Mouse (Mus musculus) MEL (cell line): ENCODE measurements around the gene Fanca. TPM values are rescaled to one million over a fixed set of nuclear protein-coding genes. Genes with fewer than 3 reads are reported as not detected.

Experiments used
- DNase-seq: peaks from one replicate; pipeline ENCODE4 v3.0.0; 2011; ENCODE audit warnings: low read depth, low spot score
- H3K27ac ChIP-seq: 2 replicates; pipeline ENCODE4 v1.5.1; 2012; ENCODE audit warnings: low read depth, mild to moderate bottlenecking, control low read depth, low read length, moderate library complexity; ENCODE audit not compliant: control insufficient read depth
- H3K27me3 ChIP-seq, 2 experiments: fragments of 150-350 bp in 1 of 2; sonication (generic) in 1 of 2; 2 replicates each; pipeline ENCODE4 v1.6.1; 2012; ENCODE audit warnings: low read length in 2 of 2, mild to moderate bottlenecking in 2 of 2, improper control_type of control experiment in 1 of 2, moderate library complexity in 1 of 2; ENCODE audit not compliant: insufficient read depth in 2 of 2, control insufficient read depth in 1 of 2
- H3K36me3 ChIP-seq, 2 experiments: 2 replicates each; pipeline ENCODE4 v1.6.1; 2012 to 2014; ENCODE audit warnings: low read length in 2 of 2, improper control_type of control experiment in 1 of 2, inconsistent platforms in 1 of 2, mild to moderate bottlenecking in 1 of 2; ENCODE audit not compliant: insufficient read depth in 2 of 2, control insufficient read depth in 1 of 2
- H3K4me1 ChIP-seq, 2 experiments: fragments of 150-350 bp in 1 of 2; sonication (generic) in 1 of 2; 2 replicates each; pipeline ENCODE4 v1.6.1; 2012; ENCODE audit warnings: low read length in 2 of 2, improper control_type of control experiment in 1 of 2, mild to moderate bottlenecking in 1 of 2; ENCODE audit not compliant: insufficient read depth in 2 of 2, control insufficient read depth in 1 of 2
- H3K4me3 ChIP-seq, 2 experiments: fragments of 150-350 bp in 1 of 2; sonication (generic) in 1 of 2; 2 replicates each; pipeline ENCODE4 v1.5.1; 2012; ENCODE audit warnings: low read depth in 2 of 2, low read length in 2 of 2, mild to moderate bottlenecking in 2 of 2, moderate library complexity in 2 of 2, control low read depth in 1 of 2, improper control_type of control experiment in 1 of 2; ENCODE audit not compliant: control insufficient read depth in 1 of 2, insufficient read depth in 1 of 2
- H3K79me2 ChIP-seq: 2 replicates; pipeline ENCODE4 v1.6.1; 2012; ENCODE audit warnings: mild to moderate bottlenecking, low read length, moderate library complexity; ENCODE audit not compliant: control insufficient read depth, poor library complexity, insufficient read depth
- H3K9ac ChIP-seq: 2 replicates; pipeline ENCODE4 v1.6.1; 2012; ENCODE audit warnings: low read depth, mild to moderate bottlenecking, control low read depth, low read length, moderate library complexity; ENCODE audit not compliant: control insufficient read depth, poor library complexity, severe bottlenecking
- H3K9me3 ChIP-seq: fragments of 150-350 bp; sonication (generic); replicated peaks from 2 replicates; pipeline ENCODE4 v1.6.1; 2012; ENCODE audit warnings: mild to moderate bottlenecking, low read length, improper control_type of control experiment, moderate library complexity; ENCODE audit not compliant: insufficient read depth
- BHLHE40 ChIP-seq: IDR thresholded peaks from 2 replicates; pipeline ENCODE4 v1.6.1; 2012; ENCODE audit warnings: low read depth, mild to moderate bottlenecking, inconsistent platforms, low read length, improper control_type of control experiment, borderline replicate concordance
- ELF1 ChIP-seq: IDR thresholded peaks from 2 replicates; pipeline ENCODE4 v1.6.1; 2014; ENCODE audit warnings: low read depth, mild to moderate bottlenecking, inconsistent platforms, low read length, improper control_type of control experiment, moderate library complexity
- EP300 ChIP-seq, 2 experiments: IDR thresholded peaks; 2 replicates each; pipeline ENCODE4 v1.6.1; 2011; ENCODE audit warnings: improper control_type of control experiment in 2 of 2, low read length in 2 of 2, low read depth in 1 of 2, mild to moderate bottlenecking in 1 of 2
- ETS1 ChIP-seq: IDR thresholded peaks from 2 replicates; pipeline ENCODE4 v1.6.1; 2012; ENCODE audit warnings: low read depth, mild to moderate bottlenecking, inconsistent platforms, low read length, improper control_type of control experiment, moderate library complexity
- GABPA ChIP-seq: IDR thresholded peaks from 2 replicates; pipeline ENCODE4 v1.6.1; 2012; ENCODE audit warnings: low read depth, mild to moderate bottlenecking, inconsistent platforms, low read length, improper control_type of control experiment, moderate library complexity
- GATA1 ChIP-seq: IDR thresholded peaks from 2 replicates; pipeline ENCODE4 v1.6.1; 2011; ENCODE audit warnings: low read depth, low read length, improper control_type of control experiment
- HCFC1 ChIP-seq: IDR thresholded peaks from 2 replicates; pipeline ENCODE4 v1.6.1; 2012; ENCODE audit warnings: low read depth, mild to moderate bottlenecking, inconsistent platforms, low read length, improper control_type of control experiment, moderate library complexity
- JUND ChIP-seq: IDR thresholded peaks from 2 replicates; pipeline ENCODE4 v1.6.1; 2011; ENCODE audit warnings: low read depth, mild to moderate bottlenecking, improper control_type of control experiment, low read length
- MAX ChIP-seq: IDR thresholded peaks from 2 replicates; pipeline ENCODE4 v1.6.1; 2011; ENCODE audit warnings: low read length, improper control_type of control experiment
- MAZ ChIP-seq: IDR thresholded peaks from 2 replicates; pipeline ENCODE4 v1.6.1; 2012; ENCODE audit warnings: low read depth, mild to moderate bottlenecking, inconsistent platforms, low read length, improper control_type of control experiment
- MXI1 ChIP-seq: IDR thresholded peaks from 2 replicates; pipeline ENCODE4 v1.6.1; 2011; ENCODE audit warnings: mild to moderate bottlenecking, low read depth, low read length, improper control_type of control experiment
- MYB ChIP-seq: IDR thresholded peaks from 2 replicates; pipeline ENCODE4 v1.6.1; 2011; ENCODE audit warnings: mild to moderate bottlenecking, low read depth, low read length, improper control_type of control experiment
- MYC ChIP-seq: IDR thresholded peaks from 2 replicates; pipeline ENCODE4 v1.6.1; 2011; ENCODE audit warnings: low read depth, mild to moderate bottlenecking, low read length, improper control_type of control experiment, moderate library complexity
- NELFE ChIP-seq: IDR thresholded peaks from 2 replicates; pipeline ENCODE4 v1.6.1; 2011; ENCODE audit warnings: low read depth, low read length, improper control_type of control experiment
- NRF1 ChIP-seq: IDR thresholded peaks from 2 replicates; pipeline ENCODE4 v1.6.1; 2014; ENCODE audit warnings: low read depth, mild to moderate bottlenecking, inconsistent platforms, low read length, improper control_type of control experiment, moderate library complexity; ENCODE audit not compliant: poor library complexity, insufficient read depth, severe bottlenecking
- RCOR1 ChIP-seq: IDR thresholded peaks from 2 replicates; pipeline ENCODE4 v1.6.1; 2012; ENCODE audit warnings: low read depth, mild to moderate bottlenecking, inconsistent platforms, low read length, improper control_type of control experiment
- SIN3A ChIP-seq: IDR thresholded peaks from 2 replicates; pipeline ENCODE4 v1.6.1; 2012; ENCODE audit warnings: low read length, improper control_type of control experiment, inconsistent platforms
- TAL1 ChIP-seq: IDR thresholded peaks from 2 replicates; pipeline ENCODE4 v1.6.1; 2012; ENCODE audit warnings: mild to moderate bottlenecking, inconsistent platforms, low read length, moderate library complexity, mixed read lengths
- TCF12 ChIP-seq: IDR thresholded peaks from 2 replicates; pipeline ENCODE4 v1.6.1; 2014; ENCODE audit warnings: low read depth, mild to moderate bottlenecking, inconsistent platforms, low read length, improper control_type of control experiment, moderate library complexity
- ZMIZ1 ChIP-seq: IDR thresholded peaks from 2 replicates; pipeline ENCODE4 v1.6.1; 2012; ENCODE audit warnings: low read depth, mild to moderate bottlenecking, inconsistent platforms, low read length, improper control_type of control experiment, moderate library complexity
- polyA plus RNA-seq, 2 experiments: library from polyadenylated mRNA; stranded (reverse) in 1 of 2; unstranded in 1 of 2; fragments of >175 nt in 1 of 2; fragments of >200 nt in 1 of 2; gene quantifications; 2 replicates each; pipeline versions ENCODE4 v1.2.1 to v1.2.4; 2012; ENCODE audit warnings: low replicate concordance in 2 of 2, low read depth in 1 of 2; ENCODE audit not compliant: insufficient read length in 2 of 2, insufficient read depth in 1 of 2, missing spikeins in 1 of 2
- total RNA-seq: library from RNA; depleted of rRNA; stranded (reverse); fragments of 300-350 nt; gene quantifications from 2 replicates; pipeline ENCODE4 v1.2.3, GENCODE M21; 2012

The Fanca gene
- total and polyA plus RNA-seq, 3 experiments = 32.2 to 75.9 TPM; not detected in 1

- TF ChIP-seq EP300 (IDR thresholded peaks at IDR 0.05; ENCODE audit: low read depth in 1 of 2, low read length in 2 of 2) (peak in 1 of 2 experiments; percentile 18; a peak in 1 of 4 replicates), MXI1 (peak; percentile 96), GABPA (no peak), NELFE (no peak; the same call in 1 of the 2 replicates)
Observed at GRCm38 (mm10) chr8:123332262-123333090, 14.1 kb upstream of the Fanca start, which contains the start of gene Spire2 (continued).

- TF ChIP-seq MYB (peak; percentile 86), SIN3A (peak; percentile 79), NRF1 (no peak), GATA1 (peak; percentile 83), EP300 (IDR thresholded peaks at IDR 0.05; ENCODE audit: low read depth in 1 of 2, low read length in 2 of 2) (peak; percentile 79 to 86), ELF1 (0 out of 2 replicates have a peak, but pooled peaks have one; percentile 16), ZMIZ1 (peak; percentile 57), HCFC1 (peak; percentile 56; the same call in 1 of the 2 replicates), RCOR1 (peak; percentile 86), BHLHE40 (no peak), TCF12 (peak; percentile 79), JUND (no peak), MYC (peak; percentile 62; the same call in 1 of the 2 replicates), MAZ (no peak), ETS1 (peak; percentile 89), MAX (peak; percentile 34), TAL1 (peak; percentile 69)
- peak overlapping the region; percentile 71 for H3K27ac ChIP-seq
- no peaks in the 10 kb centered on the region for H3K9me3 ChIP-seq
- H3K27me3 ChIP-seq = no peaks in the 10 kb centered on the region
- H3K4me1 ChIP-seq = peaks cover 0 to 27% of the 10 kb centered on the region in 2 experiments; a peak in 3 of 4 replicates
- H3K36me3 ChIP-seq = peaks cover 0 to 14% of the 10 kb centered on the region in 2 experiments; a peak in 2 of 4 replicates
- peak overlapping the region; percentile 61 to 74 for H3K4me3 ChIP-seq
- no peaks in the 10 kb centered on the region for H3K79me2 ChIP-seq
- peak overlapping the region; percentile 47 for H3K9ac ChIP-seq
- peak; percentile 85 for DNase-seq
Observed at GRCm38 (mm10) chr8:123331810-123332209, 13.4 kb upstream of the Fanca start.
